Mouse (Mus musculus) heart, embryonic 11.5 days (tissue): ENCODE results near the gene Slc30a2. TPM values are rescaled to one million over a fixed set of nuclear protein-coding genes. Genes with fewer than 3 reads are reported as not detected.
A peak's percentile ranks its signal among the peaks of the same experiment; 100 is the strongest.

Source experiments
- ATAC-seq: fragments of 200-750 bp; cut with Nextera tagmentation; replicated peaks from 2 replicates; pipeline ENCODE4 v1.8.0; 2017; ENCODE audit warnings: moderate library complexity; ENCODE audit not compliant: insufficient number of reproducible peaks, low FRiP score, low TSS enrichment
- H3K27ac ChIP-seq: fragments of 300-500 bp; sonication (generic); 2 replicates; pipeline ENCODE4 v1.5.1; 2014; ENCODE audit warnings: mild to moderate bottlenecking, low read depth, low read length
- H3K27me3 ChIP-seq: fragments of 300-500 bp; sonication (generic); 2 replicates; pipeline ENCODE4 v1.6.1; 2014; ENCODE audit warnings: mild to moderate bottlenecking, low read length, mixed read lengths; ENCODE audit not compliant: control insufficient read depth, insufficient read depth
- H3K36me3 ChIP-seq: fragments of 300-500 bp; sonication (generic); 2 replicates; pipeline ENCODE4 v1.6.1; 2014; ENCODE audit warnings: mild to moderate bottlenecking, low read length, moderate library complexity, mixed read lengths; ENCODE audit not compliant: control insufficient read depth, insufficient read depth
- H3K4me1 ChIP-seq: fragments of 300-500 bp; sonication (generic); 2 replicates; pipeline ENCODE4 v1.6.1; 2014; ENCODE audit warnings: low read length; ENCODE audit not compliant: control insufficient read depth, insufficient read depth
- H3K4me2 ChIP-seq: fragments of 300-500 bp; sonication (generic); 2 replicates; pipeline ENCODE4 v1.6.1; 2014; ENCODE audit warnings: mild to moderate bottlenecking, moderate library complexity
- H3K4me3 ChIP-seq: fragments of 300-500 bp; sonication (generic); 2 replicates; pipeline ENCODE4 v1.5.1; 2014; ENCODE audit warnings: low read depth, low read length
- H3K9ac ChIP-seq: fragments of 300-500 bp; sonication (generic); 2 replicates; pipeline ENCODE4 v1.6.1; 2014; ENCODE audit warnings: mild to moderate bottlenecking, low read depth, low read length, moderate library complexity
- H3K9me3 ChIP-seq: fragments of 300-500 bp; sonication (generic); replicated peaks from 2 replicates; pipeline ENCODE4 v1.6.1; 2016; ENCODE audit warnings: low read length; ENCODE audit not compliant: control insufficient read depth
- WGBS: fragments of 180-500 bp; shearing (Covaris S2); extraction: QIAGEN DNeasy Blood & Tissue Kit; methylation state at CpG from one replicate; pipeline ENCODE4 v1.1.7; 2014; ENCODE audit not compliant: insufficient replicate concordance; 5-methylcytosine and 5-hydroxymethylcytosine counted together
- polyA plus RNA-seq: library from polyadenylated mRNA; unstranded; fragments of >200 nt; fragmentation: Nextera tagmentation; extraction: Ambion mirVana; gene quantifications from 2 replicates; pipeline ENCODE4 v1.2.1, GENCODE M21; 2014

Slc30a2 gene
- polyA plus RNA-seq, 1 experiment from 2014 or later, result 0.26 TPM

GRCm38 (mm10) chr4:134349829-134350228, 6.8 kb downstream of the Slc30a2 start:
- H3K4me1 ChIP-seq, result peaks cover 27% of the 10 kb centered on the region
- H3K9ac ChIP-seq, result no peak overlapping the region
- no peak for ATAC-seq
- H3K4me3 ChIP-seq, result no peak overlapping the region
- no peaks in the 10 kb centered on the region for H3K36me3 ChIP-seq
- no peak overlapping the region for H3K27ac ChIP-seq
- WGBS, result 81% methylated on average over 7 of the region's 7 CpGs
- no peak overlapping the region for H3K4me2 ChIP-seq
- no peaks in the 10 kb centered on the region for H3K9me3 ChIP-seq
- H3K27me3 ChIP-seq, result peaks cover 12% of the 10 kb centered on the region

GRCm38 (mm10) chr4:134350641-134351040, 7.7 kb downstream of the Slc30a2 start:
- H3K27me3 ChIP-seq, result peaks cover 7% of the 10 kb centered on the region; the same call in 1 of the 2 replicates
- no peak overlapping the region for H3K4me3 ChIP-seq
- no peak overlapping the region for H3K9ac ChIP-seq
- no peaks in the 10 kb centered on the region for H3K36me3 ChIP-seq
- whole genome bisulfite sequencing, result 83% methylated on average over 6 of the region's 6 CpGs
- no peak for ATAC-seq
- peaks cover 32% of the 10 kb centered on the region for H3K4me1 ChIP-seq
- H3K4me2 ChIP-seq, result no peak overlapping the region
- no peak overlapping the region for H3K27ac ChIP-seq
- H3K9me3 ChIP-seq, result no peaks in the 10 kb centered on the region

- H3K9ac ChIP-seq, result 0 out of 2 replicates have a peak overlapping the region, but pooled peaks have one; percentile 2
- H3K27me3 ChIP-seq, result 0 out of 2 replicates have a peak, but pooled peaks cover 3% of the 10 kb centered on the region
- no peak overlapping the region for H3K4me2 ChIP-seq
- no peak for ATAC-seq
- H3K4me1 ChIP-seq, result peaks cover 42% of the 10 kb centered on the region
- H3K36me3 ChIP-seq, result no peaks in the 10 kb centered on the region
- no peak overlapping the region for H3K4me3 ChIP-seq
- WGBS, result 38% methylated on average over 18 of the region's 18 CpGs
- H3K27ac ChIP-seq, result no peak overlapping the region
- H3K9me3 ChIP-seq, result no peaks in the 10 kb centered on the region
Measured at GRCm38 (mm10) chr4:134351329-134352260, 8.6 kb downstream of the Slc30a2 start.

- 68% methylated on average over 12 of the region's 12 CpGs for WGBS
- Histone ChIP-seq H3K4me1 (peaks cover 46% of the 10 kb centered on the region), H3K36me3 (no peaks in the 10 kb centered on the region), H3K27me3 (0 out of 2 replicates have a peak, but pooled peaks cover 3% of the 10 kb centered on the region), H3K27ac (no peak overlapping the region), H3K4me2 (no peak overlapping the region), H3K4me3 (no peak overlapping the region), H3K9me3 (no peaks in the 10 kb centered on the region), H3K9ac (0 out of 2 replicates have a peak overlapping the region, but pooled peaks have one; percentile 2)
- ATAC-seq, result no peak
Measured at GRCm38 (mm10) chr4:134352261-134352707, 9.3 kb downstream of the Slc30a2 start.

- H3K4me3 ChIP-seq, result no peak overlapping the region
- peaks cover 9% of the 10 kb centered on the region for H3K27me3 ChIP-seq
- no peaks in the 10 kb centered on the region for H3K9me3 ChIP-seq
- no peak for ATAC-seq
- no peak overlapping the region for H3K27ac ChIP-seq
- peaks cover 48% of the 10 kb centered on the region for H3K4me1 ChIP-seq
- H3K36me3 ChIP-seq, result no peaks in the 10 kb centered on the region
- H3K4me2 ChIP-seq, result no peak overlapping the region
- 81% methylated on average over 7 of the region's 7 CpGs for WGBS
- H3K9ac ChIP-seq, result no peak overlapping the region
Measured at GRCm38 (mm10) chr4:134352929-134353328, 9.9 kb downstream of the Slc30a2 start.

- no peaks in the 10 kb centered on the region for H3K9me3 ChIP-seq
- 42% methylated on average over 5 of the region's 5 CpGs for WGBS
- no peak overlapping the region; the same call in 1 of the 2 replicates for H3K27ac ChIP-seq
- ATAC-seq, result no peak
- no peak overlapping the region for H3K9ac ChIP-seq
- no peak overlapping the region for H3K4me3 ChIP-seq
- H3K4me1 ChIP-seq, result peaks cover 42% of the 10 kb centered on the region
- peaks cover 8% of the 10 kb centered on the region for H3K27me3 ChIP-seq
- no peaks in the 10 kb centered on the region for H3K36me3 ChIP-seq
- H3K4me2 ChIP-seq, result no peak overlapping the region
Measured at GRCm38 (mm10) chr4:134353527-134354409, 10.8 kb downstream of the Slc30a2 start.

- WGBS, result 34% methylated on average over 16 of the region's 16 CpGs
- H3K4me3 ChIP-seq, result no peak overlapping the region
- no peaks in the 10 kb centered on the region for H3K36me3 ChIP-seq
- peak overlapping the region; percentile 40 for H3K4me2 ChIP-seq
- no peaks in the 10 kb centered on the region for H3K9me3 ChIP-seq
- peaks cover 8% of the 10 kb centered on the region for H3K27me3 ChIP-seq
- peak overlapping the region; percentile 17; the same call in 1 of the 2 replicates for H3K27ac ChIP-seq
- ATAC-seq, result peak; percentile 50; the same call in 1 of the 2 replicates
- no peak overlapping the region for H3K9ac ChIP-seq
- peaks cover 42% of the 10 kb centered on the region for H3K4me1 ChIP-seq
Measured at GRCm38 (mm10) chr4:134355841-134356452, 13.0 kb downstream of the Slc30a2 start.
